Mouse (Mus musculus) liver, adult 2 months (tissue): ENCODE measurements at regions not wholly inside any gene's neighbourhood (a gene's known extent, or its start where the extent isn't known, plus 50 kb on each side); places are given as distances from the start of the nearest gene placed in this dataset.

Experiments
- DNase-seq: peaks from one replicate; pipeline ENCODE4 v3.0.0-alpha.2; 2011; ENCODE audit warnings: low read depth, low spot score; ENCODE audit errors: extremely low read depth
- H3K27ac ChIP-seq: fragments of 200-500 bp; replicated peaks from 2 replicates; pipeline ENCODE4 v1.5.1; 2012; ENCODE audit warnings: low read depth, mild to moderate bottlenecking, control low read depth, inconsistent platforms, low read length; ENCODE audit not compliant: insufficient read depth
- H3K27me3 ChIP-seq: fragments of 200-500 bp; 2 replicates; pipeline ENCODE4 v1.6.1; 2012; ENCODE audit warnings: mild to moderate bottlenecking, moderate library complexity, low read length, inconsistent platforms; ENCODE audit not compliant: control insufficient read depth, insufficient read depth
- H3K36me3 ChIP-seq: fragments of 200-500 bp; 2 replicates; pipeline ENCODE4 v1.6.1; 2012; ENCODE audit warnings: low read length, inconsistent platforms; ENCODE audit not compliant: control insufficient read depth, insufficient read depth
- H3K4me1 ChIP-seq: fragments of 200-500 bp; 2 replicates; pipeline ENCODE4 v1.6.1; 2011; ENCODE audit warnings: low read length; ENCODE audit not compliant: control insufficient read depth, insufficient read depth
- H3K4me3 ChIP-seq: fragments of 200-500 bp; 2 replicates; pipeline ENCODE4 v1.5.1; 2011; ENCODE audit warnings: low read depth, mild to moderate bottlenecking, control low read depth, low read length, moderate library complexity; ENCODE audit not compliant: insufficient read depth
- H3K79me2 ChIP-seq: fragments of 200-500 bp; 2 replicates; pipeline ENCODE4 v1.6.1; 2012; ENCODE audit warnings: inconsistent platforms, mild to moderate bottlenecking, low read length, moderate library complexity; ENCODE audit not compliant: control insufficient read depth, insufficient read depth
- H3K9ac ChIP-seq: fragments of 200-500 bp; 2 replicates; pipeline ENCODE4 v1.6.1; 2012; ENCODE audit warnings: low read depth, mild to moderate bottlenecking, control low read depth, inconsistent platforms, low read length
- CTCF ChIP-seq: fragments of 200-500 bp; IDR thresholded peaks from 2 replicates; pipeline ENCODE4 v1.5.1; 2011; ENCODE audit warnings: low read depth, low read length, control low read depth
- POLR2A ChIP-seq: fragments of 200-500 bp; IDR thresholded peaks from 2 replicates; pipeline ENCODE4 v1.6.1; 2011; ENCODE audit warnings: low read length, control low read depth; ENCODE audit not compliant: insufficient read depth; ENCODE audit errors: extremely low read depth
- WGBS: fragments of 180-500 bp; shearing (Covaris S2); methylation state at CpG from one replicate; pipeline ENCODE4 v1.1.7; 2018; 5-methylcytosine and 5-hydroxymethylcytosine counted together

DNA sequence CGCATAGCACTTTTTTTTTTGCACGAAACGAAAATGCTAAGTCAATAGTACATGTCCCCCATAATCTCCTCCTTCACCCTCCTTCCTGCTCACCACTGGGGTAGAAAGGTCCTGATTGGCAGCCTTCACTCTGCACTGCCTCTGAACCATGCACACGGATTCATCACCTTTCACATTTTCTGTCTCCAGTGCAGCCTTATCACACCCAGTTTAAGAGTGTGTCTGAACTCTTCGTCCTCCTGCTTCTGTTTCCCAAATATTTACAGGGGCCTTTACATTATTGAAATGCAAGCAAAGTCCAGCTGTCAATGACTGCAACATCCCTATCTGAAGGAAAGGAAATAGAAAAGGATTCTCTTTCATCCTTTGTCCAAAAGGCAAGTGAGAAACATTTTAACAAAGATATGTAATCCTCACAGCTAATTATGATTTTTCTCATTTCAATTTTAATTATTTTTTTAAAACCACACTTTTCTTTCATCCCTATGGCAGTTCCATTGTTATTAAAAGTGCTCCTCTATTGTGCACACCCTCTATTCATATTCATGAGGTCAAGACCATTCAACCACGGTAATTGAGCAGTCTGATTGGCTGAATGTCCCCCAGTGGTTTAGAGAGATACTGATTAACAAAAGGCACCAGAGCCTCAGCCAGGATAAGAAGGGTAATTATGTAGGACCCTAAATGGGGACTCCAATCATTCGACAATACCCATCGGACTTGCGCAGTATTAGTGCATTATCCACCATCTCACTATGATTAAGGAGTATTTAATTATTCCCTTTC, 114.8 kb upstream of the Epha4 start:
- TF ChIP-seq CTCF (no peak), POLR2A (no peak)
- Histone ChIP-seq H3K27ac (no peak overlapping the region), H3K79me2 (no peaks in the 10 kb centered on the region), H3K27me3 (no peaks in the 10 kb centered on the region), H3K9ac (no peak overlapping the region), H3K4me3 (no peak overlapping the region), H3K4me1 (no peaks in the 10 kb centered on the region), H3K36me3 (no peaks in the 10 kb centered on the region)
- no peak for DNase-seq
- 56% methylated on average over 9 of the region's 9 CpGs for WGBS

DNA sequence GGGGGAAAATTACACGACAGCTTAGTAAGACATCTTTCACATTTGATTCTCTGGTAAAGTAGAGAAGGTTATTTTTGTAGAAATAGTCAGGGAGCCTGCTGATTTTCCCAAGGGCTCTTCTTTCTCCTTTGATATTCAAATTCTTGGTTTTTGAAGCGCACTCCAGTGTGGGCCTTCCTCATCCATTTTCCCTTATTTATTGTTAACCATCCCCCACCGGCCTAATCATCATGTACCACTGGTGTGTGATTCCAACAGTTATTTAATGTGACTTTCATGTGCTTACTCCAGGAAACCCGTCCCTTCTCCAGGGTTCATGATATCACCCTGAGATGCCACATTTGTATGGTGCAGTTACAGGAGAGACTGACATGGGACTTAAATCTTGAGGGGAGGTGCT, 114.0 kb upstream of the Epha4 start:
- DNase-seq = no peak
- no peak overlapping the region for H3K4me3 ChIP-seq
- H3K9ac ChIP-seq = no peak overlapping the region
- H3K27ac ChIP-seq = no peak overlapping the region
- H3K79me2 ChIP-seq = no peaks in the 10 kb centered on the region
- H3K27me3 ChIP-seq = no peaks in the 10 kb centered on the region
- H3K36me3 ChIP-seq = no peaks in the 10 kb centered on the region
- TF ChIP-seq POLR2A (no peak), CTCF (no peak)
- H3K4me1 ChIP-seq = no peaks in the 10 kb centered on the region
- WGBS = 80% methylated on average over 4 of the region's 4 CpGs

DNA sequence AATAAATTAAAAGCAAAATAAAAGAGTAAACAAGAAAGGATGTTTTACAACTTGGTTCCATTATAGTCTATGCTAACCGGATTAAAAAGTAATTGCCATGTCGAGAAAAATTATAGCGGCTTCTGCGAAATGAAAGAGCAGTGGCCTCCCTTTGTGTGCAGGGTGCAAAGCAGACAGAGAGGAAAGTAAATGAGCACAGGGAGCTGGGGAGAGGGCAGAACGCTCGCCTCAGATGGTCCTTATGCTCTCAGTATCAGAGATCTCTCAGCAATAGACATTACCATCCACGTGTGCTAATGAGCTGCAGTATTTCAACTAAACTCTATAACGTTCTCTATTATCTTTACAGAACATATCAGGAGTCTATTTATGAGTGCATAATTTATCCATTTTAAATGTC, 102.6 kb upstream of the Epha4 start:
- Histone ChIP-seq H3K27ac (no peak overlapping the region), H3K4me3 (no peak overlapping the region), H3K27me3 (no peaks in the 10 kb centered on the region), H3K9ac (no peak overlapping the region), H3K36me3 (no peaks in the 10 kb centered on the region), H3K79me2 (no peaks in the 10 kb centered on the region), H3K4me1 (no peaks in the 10 kb centered on the region)
- TF ChIP-seq POLR2A (no peak), CTCF (no peak)
- WGBS = 88% methylated on average over 8 of the region's 8 CpGs
- DNase-seq = no peak

DNA sequence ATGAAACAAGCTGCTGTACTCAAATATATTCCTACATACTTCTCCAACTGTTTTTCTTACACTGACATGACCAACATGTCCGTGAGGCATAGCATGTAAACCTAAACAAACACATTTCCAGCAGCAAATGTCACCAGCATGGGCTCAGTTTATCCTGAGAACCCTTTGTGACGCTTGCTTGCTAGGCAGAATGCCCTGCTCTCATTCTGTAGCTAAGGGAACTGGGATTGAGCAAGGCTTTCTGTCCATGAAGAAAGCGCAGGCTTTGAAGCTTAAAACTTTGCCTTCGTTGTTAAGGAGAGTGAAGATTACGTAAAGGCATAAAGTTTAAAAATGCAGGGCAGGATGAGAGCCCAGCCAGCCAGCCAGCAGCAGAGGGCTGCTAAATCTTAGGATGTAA, 85.6 kb upstream of the Epha4 start:
- H3K79me2 ChIP-seq = no peaks in the 10 kb centered on the region
- H3K36me3 ChIP-seq = no peaks in the 10 kb centered on the region
- H3K4me1 ChIP-seq = no peaks in the 10 kb centered on the region
- 75% methylated on average over 5 of the region's 5 CpGs for WGBS
- H3K4me3 ChIP-seq = no peak overlapping the region
- no peak for DNase-seq
- H3K27ac ChIP-seq = no peak overlapping the region
- TF ChIP-seq POLR2A (no peak), CTCF (no peak)
- 0 out of 2 replicates have a peak, but pooled peaks cover 2% of the 10 kb centered on the region for H3K27me3 ChIP-seq
- H3K9ac ChIP-seq = no peak overlapping the region

DNA sequence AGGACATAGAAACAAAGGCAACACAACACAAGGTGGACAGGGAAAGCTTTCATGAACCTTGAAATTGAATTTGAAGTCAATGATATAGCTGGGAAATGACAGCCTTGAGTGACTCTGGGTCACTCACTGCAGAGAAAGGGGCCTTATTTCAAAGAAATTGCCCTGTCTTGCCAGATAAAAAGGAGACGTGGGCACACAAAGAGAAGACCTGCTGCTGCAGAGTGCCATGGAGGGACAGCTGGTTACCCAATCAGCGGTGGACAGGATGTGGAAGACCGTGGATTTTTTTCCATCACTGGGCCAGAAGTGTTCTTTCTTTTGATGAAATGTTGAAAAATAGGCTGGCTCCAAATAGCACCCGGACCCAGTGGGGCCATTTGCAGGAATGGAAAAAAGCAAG, 77.8 kb upstream of the Epha4 start:
- Histone ChIP-seq H3K4me1 (no peaks in the 10 kb centered on the region), H3K27ac (no peak overlapping the region), H3K4me3 (no peak overlapping the region), H3K9ac (no peak overlapping the region), H3K79me2 (no peaks in the 10 kb centered on the region), H3K27me3 (no peaks in the 10 kb centered on the region), H3K36me3 (no peaks in the 10 kb centered on the region)
- TF ChIP-seq CTCF = no peak
- TF ChIP-seq POLR2A = no peak
- WGBS = 86% methylated on average over 4 of the region's 4 CpGs
- no peak for DNase-seq

DNA sequence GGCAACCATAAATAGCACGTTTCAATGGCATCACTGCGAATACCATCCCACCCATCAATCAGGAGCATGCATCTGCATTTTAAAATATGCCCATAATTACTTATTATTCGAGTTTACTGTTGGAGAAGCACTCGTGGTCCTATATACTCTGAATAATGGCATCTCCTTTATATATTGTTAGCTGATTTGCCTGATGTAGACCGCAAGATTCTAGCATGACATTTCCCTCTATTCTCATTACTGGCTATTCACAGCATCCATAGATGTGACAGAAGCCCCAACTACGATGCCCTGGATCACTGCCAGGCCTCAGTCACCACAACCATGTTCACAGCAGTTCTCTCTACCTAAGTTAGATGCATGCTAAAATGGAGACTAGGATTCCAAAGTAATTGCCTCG, 77.4 kb upstream of the Epha4 start:
- TF ChIP-seq POLR2A = no peak
- TF ChIP-seq CTCF = no peak
- Histone ChIP-seq H3K36me3 (no peaks in the 10 kb centered on the region), H3K27me3 (no peaks in the 10 kb centered on the region), H3K4me3 (no peak overlapping the region), H3K4me1 (no peaks in the 10 kb centered on the region), H3K27ac (no peak overlapping the region), H3K9ac (no peak overlapping the region), H3K79me2 (no peaks in the 10 kb centered on the region)
- WGBS = 80% methylated on average over 7 of the region's 7 CpGs
- no peak for DNase-seq
